9 mouse cellular contexts compared by ENCODE assay signal in genomic region chr5:116443459-116443940, GRCm38 (mm10). TPM values are rescaled to one million over a fixed set of nuclear protein-coding genes. Genes with fewer than 3 reads are reported as not detected.
DNase-seq lines count a peak whose midpoint lies in the region; ATAC-seq lines count a peak whose summit lies in the region.
"Had no signal": no experiment of that assay in that cellular context is flagged by ENCODE, and none has a peak within 500 bp of the region (broad histone marks: within the 10 kb centered on the region; RNA-seq: fewer than 3 reads in every experiment).

No protein-coding gene starts in this region.

- DNase-seq in frontal cortex, postnatal 36 days (ENCODE audit: low spot score in 2 of 2) = peak; percentile 58 to 68
- no peak for DNase-seq in frontal cortex, postnatal 14 days (ENCODE audit: low spot score in 2 of 2)
- DNase-seq in cerebellum, adult 11-12 months = peak; percentile 98
- DNase-seq in heart, postnatal 36 days = peak; percentile 50 to 65
- DNase-seq in ovary, adult 18-20 months (ENCODE audit: low spot score) = no peak
- DNase-seq in kidney, adult 18-20 months = no peak
- DNase-seq in adrenal gland, adult 2 months = no peak

- no peaks in the 10 kb centered on the region for H3K27me3 ChIP-seq in midbrain, embryonic 13.5 days

- no peaks in the 10 kb centered on the region for H3K9me3 ChIP-seq in midbrain, embryonic 13.5 days

- intact Hi-C loops in heart, postnatal 36 days (cut with DNase I) = no loop called here

- H3K9ac ChIP-seq in midbrain, embryonic 13.5 days (replicated peaks) = no peak overlapping the region

- ATAC-seq in midbrain, embryonic 13.5 days = 0 out of 2 replicates have a peak, but pooled peaks have one; percentile 29

- H3K36me3 ChIP-seq in midbrain, embryonic 13.5 days = peaks cover 39% of the 10 kb centered on the region

- peak overlapping the region; percentile 61; the same call in 1 of the 2 replicates for H3K27ac ChIP-seq in midbrain, embryonic 13.5 days

- peaks cover 25% of the 10 kb centered on the region for H3K4me1 ChIP-seq in midbrain, embryonic 13.5 days (replicated peaks)

- no peak overlapping the region for H3K4me3 ChIP-seq in midbrain, embryonic 13.5 days (replicated peaks)

- H3K4me2 ChIP-seq in midbrain, embryonic 13.5 days (replicated peaks) = no peak overlapping the region

- WGBS in midbrain, embryonic 13.5 days = 80% methylated on average over 8 of the region's 8 CpGs

RNA-seq across cellular contexts. Expression of gene Hspb8, which starts 20.8 kb away (rescaled TPM):
- 100 to 1,000 TPM; 386 to 424 TPM for total RNA-seq in heart, postnatal 36 days (2021)
- 2.9 and 4.3 TPM in 2 replicates for polyA plus RNA-seq in midbrain, embryonic 13.5 days (2015; fragmentation: Nextera tagmentation; extraction: Ambion mirVana)
- total RNA-seq in adrenal gland, adult 2 months (2021) = 100 to 1,000 TPM; 137 to 190 TPM
- polyA plus RNA-seq in adrenal gland, adult 2 months (2012; rRNA removed) = 137 and 140 TPM in 2 replicates
- total RNA-seq: monocyte, adult 5-6 weeks had no signal

Comparison
In these comparisons a context has a peak if more than half of its experiments do, and no peak if none do; other contexts are left out.
1. DNase-seq: peak in frontal cortex, postnatal 36 days (2 of 2), cerebellum, adult 11-12 months (single experiment) and heart, postnatal 36 days (2 of 2); none in frontal cortex, postnatal 14 days (0 of 2), ovary, adult 18-20 months (single experiment), kidney, adult 18-20 months (single experiment) and adrenal gland, adult 2 months (single experiment).